Mouse (Mus musculus) adipocyte (in vitro differentiated cells): Measurements from ENCODE around the gene Nhsl1.

Experiments used
- DNase-seq: peaks from one replicate; pipeline ENCODE4 v3.0.0-alpha.2; 2016; ENCODE audit warnings: low spot score

Gene Nhsl1

DNA sequence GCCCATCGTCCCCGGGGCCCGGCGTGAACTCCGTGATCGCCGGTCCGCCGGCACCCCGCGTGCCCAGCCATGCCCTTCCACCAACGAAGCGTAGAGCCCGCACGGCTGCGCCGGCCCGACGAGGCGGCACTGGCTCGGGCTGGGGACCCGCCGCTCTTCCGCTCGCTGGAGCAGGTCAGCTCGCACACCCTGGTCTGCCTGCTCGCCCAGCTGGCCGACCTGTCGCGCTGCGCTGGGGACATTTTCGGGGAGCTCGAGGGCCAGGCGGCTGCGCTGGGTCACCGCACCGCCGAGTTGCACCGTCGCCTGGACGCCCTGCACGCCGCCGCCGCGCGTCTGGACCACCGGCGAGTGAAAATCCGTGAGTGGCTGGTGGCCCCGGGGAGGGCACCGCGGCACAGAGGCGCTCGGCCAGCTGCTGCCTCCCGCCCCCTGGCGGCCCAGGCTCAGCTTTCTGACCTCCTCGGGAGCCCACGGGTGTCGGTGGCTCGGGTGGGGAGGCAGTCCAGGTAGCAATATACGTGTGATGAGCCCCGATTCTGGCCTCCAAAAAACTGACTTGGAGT is at the start of gene Nhsl1:
Gene Nhsl1 (plus strand): TSS at position 70 of the 566 bp plus-strand sequence.
- DNase-seq: no peak

DNA sequence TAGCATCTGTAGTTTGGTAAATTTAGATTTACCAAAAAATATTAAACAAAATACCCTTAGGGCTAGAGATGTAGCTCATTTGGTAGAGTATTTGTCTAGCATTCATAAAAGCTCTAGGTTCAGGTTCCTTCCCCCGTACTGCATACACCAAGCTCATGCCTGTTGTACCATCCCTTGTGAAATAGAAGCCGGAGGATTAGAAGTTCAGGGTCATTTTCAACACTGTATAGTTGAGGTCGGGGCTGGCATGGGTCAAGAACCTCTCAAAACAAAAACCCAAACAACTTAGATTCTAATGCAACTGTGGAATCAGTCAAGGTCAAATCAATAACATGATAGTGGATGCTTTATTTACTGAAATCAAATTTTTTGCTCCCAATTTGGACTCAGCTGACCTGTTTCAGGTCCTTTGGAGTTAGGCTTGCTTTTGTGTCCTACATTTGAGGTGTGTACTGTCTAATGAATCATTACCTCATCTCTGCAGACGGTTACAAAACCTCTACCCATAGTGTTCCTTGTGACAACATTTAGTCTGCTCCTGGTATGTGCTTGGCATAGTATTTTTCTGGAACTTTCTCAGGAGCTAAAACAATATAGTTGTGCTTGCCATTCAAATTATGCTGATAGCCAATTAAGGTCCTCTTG is 42.6 kb upstream of the Nhsl1 start:
- DNase-seq: no peak

GRCm38 (mm10) chr10:18283991-18284390 is 34.8 kb upstream of the Nhsl1 start:
- DNase-seq: no peak

DNA sequence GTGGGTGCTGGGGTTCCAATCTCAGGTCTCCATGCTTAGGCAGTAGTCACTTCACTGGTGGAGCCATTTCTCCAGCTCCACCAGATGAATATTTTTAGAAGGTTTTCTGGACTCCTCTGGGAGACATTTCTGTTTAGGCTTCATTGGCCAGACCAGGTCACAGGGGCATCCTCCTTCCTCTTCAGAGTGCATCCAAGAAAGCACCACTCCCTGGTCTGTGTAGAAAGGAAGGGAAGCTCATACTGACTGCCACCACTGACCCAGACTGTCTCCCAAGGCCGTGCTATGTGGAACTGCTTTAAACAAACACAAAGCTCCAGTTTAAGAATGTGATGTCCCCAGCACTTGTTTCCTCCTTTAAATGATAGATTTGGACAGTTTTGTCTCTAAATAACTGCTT is 29.3 kb upstream of the Nhsl1 start:
- DNase-seq: no peak

DNA sequence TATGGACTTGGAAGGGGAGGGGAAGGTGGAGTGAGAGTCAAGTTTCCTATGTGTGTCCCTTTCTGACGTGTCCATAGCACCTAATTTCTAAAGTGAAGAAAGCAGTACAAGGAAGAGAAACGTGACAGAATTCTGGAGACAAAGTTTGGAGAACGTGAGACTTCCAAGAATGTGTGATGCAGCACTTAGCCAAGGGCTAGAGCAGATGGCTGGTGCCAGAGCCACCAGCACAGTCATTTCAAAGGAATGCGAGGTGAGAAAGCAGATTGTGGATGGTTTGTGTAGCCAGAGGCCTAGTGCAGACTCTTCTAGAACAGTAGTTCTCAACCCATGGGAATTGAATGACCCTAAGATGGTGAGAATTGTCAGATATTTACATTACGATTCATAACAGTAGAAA is 13.7 kb upstream of the Nhsl1 start:
- DNase-seq: no peak

DNA sequence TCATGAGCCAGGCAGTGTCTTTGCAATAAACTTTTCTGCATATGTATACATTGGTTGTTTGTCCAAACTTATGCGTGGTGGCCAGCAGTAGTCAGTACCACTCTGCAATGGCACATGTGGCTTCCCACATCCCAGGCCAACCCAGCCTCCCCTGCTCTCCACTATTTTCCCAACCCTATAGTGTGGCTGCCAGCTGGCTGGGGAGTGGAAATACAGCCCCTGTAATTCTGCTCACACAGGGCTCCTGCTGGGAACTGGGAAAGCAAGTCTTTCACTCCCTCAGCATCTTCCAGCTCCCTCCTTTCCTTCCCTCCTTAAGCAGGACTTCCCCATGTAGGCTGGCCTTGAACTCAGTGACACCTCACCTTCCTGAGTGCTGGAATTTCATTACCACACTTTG is 3.7 kb upstream of the Nhsl1 start:
- DNase-seq: no peak

DNA sequence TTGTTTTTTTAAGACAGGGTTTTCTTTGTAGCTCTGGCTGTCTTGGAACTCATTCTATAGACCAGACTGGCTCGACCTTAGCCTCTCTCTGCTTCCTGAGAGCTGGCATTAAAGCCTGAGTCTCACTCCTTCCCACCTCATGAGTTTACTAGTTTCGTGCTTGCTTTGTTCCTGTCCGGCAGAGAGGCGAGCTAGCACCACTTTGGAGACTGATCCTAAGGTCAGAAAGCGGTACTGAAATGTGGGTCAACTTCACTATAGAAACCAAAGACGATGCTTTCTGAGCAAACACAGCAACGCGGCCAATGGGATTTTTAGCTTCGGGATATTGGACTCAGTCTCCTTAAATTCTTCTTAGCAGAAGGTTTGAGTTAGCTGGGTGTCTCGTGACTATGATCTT is 1.3 kb upstream of the Nhsl1 start:
- DNase-seq: no peak

GRCm38 (mm10) chr10:18317961-18318915 is 547 bp upstream of the Nhsl1 start:
- no peak for DNase-seq

- DNase-seq: no peak
These were observed 906 bp downstream of the Nhsl1 start for GRCm38 (mm10) chr10:18319691-18320090.

GRCm38 (mm10) chr10:18321861-18322260 is 3.1 kb downstream of the Nhsl1 start:
- no peak for DNase-seq

DNA sequence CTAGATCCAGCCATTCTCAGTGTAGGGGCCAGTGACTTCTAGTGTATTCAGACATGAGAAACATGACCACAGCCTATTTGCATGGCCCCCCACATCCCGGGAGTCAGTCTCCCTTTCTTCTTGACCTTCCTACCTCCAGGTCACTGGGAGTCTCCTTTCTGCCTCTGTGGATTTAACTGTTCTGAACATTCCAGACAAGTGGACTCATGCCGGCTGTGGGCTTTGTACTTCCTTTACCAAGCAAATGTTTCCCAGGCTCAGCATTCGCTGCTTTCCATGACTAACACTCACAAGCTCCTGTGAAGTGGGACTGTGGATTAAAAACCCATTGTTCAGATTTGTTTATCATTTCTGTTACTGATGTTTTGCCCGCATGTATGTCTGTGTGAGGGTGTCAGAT is 4.9 kb downstream of the Nhsl1 start:
- no peak for DNase-seq

DNA sequence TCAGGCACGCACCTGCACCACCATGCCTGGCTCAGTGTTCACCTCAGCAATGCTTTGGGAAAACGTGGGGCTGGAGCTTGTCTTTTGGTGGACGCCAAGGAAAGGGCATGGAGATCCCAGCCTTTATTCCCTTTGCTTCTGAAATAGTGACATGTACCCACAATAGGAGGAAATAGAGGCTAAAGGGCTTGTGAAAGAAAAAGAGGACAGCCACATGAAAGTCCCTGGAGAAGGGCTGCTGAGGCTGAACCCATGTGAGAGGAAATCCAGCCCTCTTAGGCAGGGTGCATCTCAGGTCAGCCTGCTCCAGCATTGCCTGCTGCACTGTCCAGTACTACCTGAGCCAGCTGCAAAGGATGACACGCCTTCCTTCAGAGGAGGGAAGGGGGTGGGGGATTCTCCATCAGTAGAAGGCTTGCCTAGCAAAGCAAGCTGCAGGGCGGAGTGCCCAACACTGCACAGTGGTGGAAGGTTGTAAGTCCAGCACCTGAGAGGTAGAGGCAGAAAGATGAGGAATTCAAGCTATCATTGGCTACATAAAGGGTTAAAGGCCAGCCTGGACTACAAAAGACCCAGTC is 9.6 kb downstream of the Nhsl1 start:
- no peak for DNase-seq

DNA sequence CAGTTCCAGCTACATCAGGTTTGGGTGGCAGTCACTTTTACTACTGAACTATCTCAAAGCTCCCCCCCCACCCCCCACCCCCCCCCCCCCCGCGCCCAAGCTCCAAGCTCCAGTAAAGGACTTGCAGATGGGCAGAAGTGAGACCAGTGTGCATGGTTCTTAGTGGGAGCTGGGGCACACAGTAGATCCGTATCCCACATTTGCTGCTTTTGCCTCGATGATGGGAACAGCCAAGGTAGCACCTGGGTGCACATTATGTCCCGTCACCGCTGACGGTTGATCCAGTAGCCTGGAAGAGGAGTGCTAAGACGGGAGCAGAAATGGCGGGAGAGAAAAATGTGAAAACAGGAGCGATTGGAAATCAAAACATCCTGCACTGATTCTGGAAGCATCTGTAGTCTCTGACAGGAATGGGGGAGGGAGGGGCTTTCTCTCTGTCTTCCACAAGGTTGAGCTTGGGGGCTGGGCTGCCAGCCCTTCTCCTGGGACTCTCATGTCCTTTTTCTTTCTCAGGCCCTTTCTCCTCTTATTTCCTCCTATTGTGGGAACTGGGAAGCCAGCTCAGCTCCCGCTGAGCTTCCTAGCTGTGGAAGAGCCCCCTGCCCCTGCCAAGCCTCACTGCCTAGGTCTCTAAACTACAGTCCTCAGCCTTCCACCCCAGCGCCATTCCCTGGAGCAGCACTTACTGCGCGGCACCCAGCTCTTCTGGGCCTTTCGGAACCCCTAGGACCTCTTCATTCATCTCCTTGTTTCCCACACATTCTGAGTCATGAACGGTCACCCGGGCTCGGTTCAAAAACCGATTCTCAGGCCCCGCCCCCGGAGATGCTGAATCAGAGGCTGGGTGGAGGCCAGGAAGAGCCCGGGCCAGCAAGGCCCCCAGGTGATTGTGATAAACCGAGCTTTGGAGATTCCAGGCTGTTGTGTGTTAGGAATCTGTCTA is 10.6 kb downstream of the Nhsl1 start:
- DNase-seq: no peak

- no peak for DNase-seq
These were observed 11.7 kb downstream of the Nhsl1 start for GRCm38 (mm10) chr10:18330445-18330844.

- DNase-seq: no peak
These were observed 14.8 kb downstream of the Nhsl1 start for GRCm38 (mm10) chr10:18333575-18333974.

GRCm38 (mm10) chr10:18334176-18334575 is 15.4 kb downstream of the Nhsl1 start:
- no peak for DNase-seq

DNA sequence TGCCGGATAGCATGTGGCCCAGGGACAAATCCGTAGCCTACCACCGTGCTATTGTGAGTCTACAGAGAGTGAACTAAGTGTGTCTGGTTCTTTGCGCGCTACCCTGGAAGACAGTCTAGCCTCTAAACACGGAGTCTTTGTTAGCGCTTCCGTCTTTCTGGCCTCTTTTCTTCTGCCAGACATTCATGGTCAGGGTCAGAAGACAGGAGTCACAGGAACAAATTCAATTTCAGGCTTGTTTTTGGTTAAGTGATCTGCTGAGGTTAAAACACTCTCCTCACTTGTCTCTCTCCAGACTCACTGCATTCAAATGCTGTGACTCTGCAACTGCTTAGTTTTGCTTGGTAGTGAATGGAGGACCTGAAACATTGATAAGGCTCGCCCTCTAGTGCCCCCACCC is 15.9 kb downstream of the Nhsl1 start:
- no peak for DNase-seq

GRCm38 (mm10) chr10:18337725-18338124 is 18.9 kb downstream of the Nhsl1 start:
- DNase-seq: no peak

DNA sequence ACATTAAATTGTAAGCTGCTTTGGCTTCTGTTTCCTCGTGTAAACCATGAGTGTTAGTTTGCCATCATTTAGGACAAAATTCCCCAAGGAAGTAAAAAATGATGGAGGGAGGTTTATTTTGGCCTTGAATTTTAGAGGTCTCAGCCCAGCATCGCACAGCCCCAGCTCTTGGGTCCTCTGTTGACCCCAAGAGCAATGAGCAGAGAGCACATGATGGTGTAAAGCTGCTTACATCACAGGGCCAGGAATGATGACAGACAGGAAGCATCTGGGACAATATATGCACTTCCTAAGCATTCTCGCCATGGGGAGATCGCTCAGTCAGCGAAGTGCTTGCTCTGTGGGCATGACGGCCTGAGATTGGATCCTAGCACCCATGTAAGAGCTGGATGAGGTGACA is 20.6 kb downstream of the Nhsl1 start:
- no peak for DNase-seq

- DNase-seq: no peak
These were observed 22.1 kb downstream of the Nhsl1 start for GRCm38 (mm10) chr10:18340930-18341329.

DNA sequence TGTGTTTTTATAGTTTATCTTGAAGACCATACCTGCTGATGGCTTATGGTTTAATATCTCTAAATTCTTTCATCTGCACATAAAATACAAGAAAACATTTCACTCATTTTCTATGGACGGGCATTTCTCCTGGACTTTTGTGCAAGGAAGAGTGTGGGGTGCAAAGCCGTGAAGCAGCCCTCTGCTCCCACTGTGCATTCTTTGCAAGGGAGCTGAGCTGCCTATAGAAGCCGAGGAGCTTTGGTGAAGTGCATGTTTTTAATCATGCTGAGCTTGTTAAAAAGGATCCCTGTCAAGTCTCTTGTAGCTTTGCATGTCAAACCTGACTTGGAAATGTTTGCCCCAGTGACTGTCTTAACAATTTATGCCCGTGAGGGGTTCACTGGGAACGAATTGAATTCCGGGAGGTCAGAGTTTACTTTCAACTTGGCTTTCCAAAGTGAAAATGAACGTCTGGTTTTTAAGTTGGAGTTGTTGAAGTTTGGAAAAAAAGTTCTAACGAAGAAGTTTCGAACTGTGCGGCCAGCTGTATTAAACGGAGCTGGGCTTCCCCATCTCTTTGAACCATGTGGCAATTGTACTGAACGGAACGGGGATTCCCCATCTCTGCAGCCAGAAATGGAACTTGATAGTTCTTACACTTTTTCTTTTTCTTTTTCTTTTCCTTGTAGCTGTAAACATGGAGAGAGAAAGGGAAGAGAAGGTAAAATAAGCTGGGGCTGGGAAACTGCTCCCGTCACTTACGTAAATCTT is 22.8 kb downstream of the Nhsl1 start:
- no peak for DNase-seq
